Mouse (Mus musculus) kidney, postnatal 4 days (tissue): ENCODE results near the gene Rfc4.
"Not testable (repeated sequence)": the region's sequence is repeated elsewhere in the genome, so short reads cannot be mapped to it uniquely, and the experiment has no call there.

Source experiments
- DNase-seq, 2 experiments: peaks; one replicate each; pipeline ENCODE4 v3.0.0; 2021; ENCODE audit warnings: mixed read lengths in 2 of 2

The Rfc4 gene

DNA sequence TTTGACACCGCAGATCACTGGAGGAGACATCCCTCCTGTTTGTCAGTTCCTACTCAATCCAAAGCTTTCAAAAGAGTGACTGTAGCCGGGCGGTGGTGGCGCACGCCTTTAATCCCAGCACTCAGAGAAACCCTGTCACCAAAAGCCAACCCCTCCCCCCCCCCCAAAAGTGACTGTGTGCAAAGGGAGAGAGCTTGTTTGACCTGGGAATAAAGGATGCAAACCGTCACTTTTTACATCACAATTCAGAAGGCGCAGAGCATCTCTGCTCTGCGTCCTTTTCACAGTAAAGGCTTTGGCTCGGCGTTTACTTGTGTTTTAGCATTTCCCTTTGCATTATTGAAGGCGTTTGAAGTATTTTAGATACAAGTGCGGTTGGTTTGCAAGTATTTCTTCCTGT is 27.9 kb downstream of the Rfc4 start:
- DNase-seq: no peak

DNA sequence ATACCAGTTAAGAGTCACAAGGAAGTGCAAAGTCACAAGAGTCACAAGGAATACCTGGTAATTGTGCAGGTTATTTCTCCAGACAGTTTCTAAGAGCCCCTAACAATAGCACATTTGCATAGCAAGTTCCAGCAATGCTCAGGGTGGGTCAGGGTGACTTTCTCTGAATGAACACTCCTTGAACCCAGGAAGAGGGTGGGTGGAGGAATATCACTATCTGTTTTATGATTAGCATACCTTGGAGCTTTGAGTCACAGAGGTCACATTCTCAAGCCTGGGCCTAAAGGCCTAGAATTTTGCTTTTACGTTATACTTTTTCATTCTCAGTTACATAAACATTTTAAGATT is 29.5 kb downstream of the Rfc4 start:
- not testable (repeated sequence) for DNase-seq

- DNase-seq: not testable (repeated sequence)
These were observed 30.0 kb downstream of the Rfc4 start for GRCm38 (mm10) chr16:23097290-23098104.

GRCm38 (mm10) chr16:23096886-23097285 is 30.7 kb downstream of the Rfc4 start:
- not testable (repeated sequence) for DNase-seq

DNA sequence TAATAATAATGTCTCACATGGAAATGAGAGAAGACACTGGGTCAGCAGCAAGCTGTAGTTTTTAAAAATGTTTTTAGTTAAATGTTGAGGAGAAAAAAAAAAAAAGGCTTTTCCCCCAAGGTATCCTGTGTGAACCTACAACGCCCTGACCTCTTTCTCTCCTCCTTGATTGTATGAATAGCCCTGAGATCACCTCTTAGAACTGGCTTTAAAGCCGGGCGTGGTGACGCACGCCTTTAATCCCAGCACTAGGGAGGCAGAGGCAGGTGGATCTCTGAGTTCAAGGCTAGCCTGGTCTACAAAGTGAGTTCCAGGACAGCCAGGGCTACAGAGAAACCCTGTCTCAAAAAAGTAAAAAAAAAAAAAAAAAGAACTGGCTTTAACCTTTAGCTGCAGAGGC is 32.0 kb downstream of the Rfc4 start:
- DNase-seq: not testable (repeated sequence)

DNA sequence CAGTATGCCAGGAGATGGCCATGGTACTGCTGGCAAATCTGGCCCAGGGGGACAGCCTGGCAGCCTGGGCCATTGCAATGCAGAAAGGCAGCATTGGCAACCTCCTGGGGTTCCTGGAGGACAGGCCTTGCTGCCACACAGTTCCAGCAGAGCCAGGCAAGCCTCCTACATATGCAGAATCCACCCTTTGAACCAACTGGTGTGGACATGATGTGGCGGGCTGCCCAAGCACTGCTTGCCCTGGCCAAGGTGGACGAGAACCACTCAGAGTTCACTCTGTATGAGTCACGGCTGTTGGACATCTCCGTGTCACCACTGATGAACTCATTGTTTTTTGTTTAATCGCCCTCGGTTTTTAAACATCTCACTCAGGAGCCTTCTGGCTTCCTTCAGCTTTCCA is 33.4 kb downstream of the Rfc4 start:
- no peak for DNase-seq

GRCm38 (mm10) chr16:23093321-23093953 is 34.1 kb downstream of the Rfc4 start:
- no peak for DNase-seq

DNA sequence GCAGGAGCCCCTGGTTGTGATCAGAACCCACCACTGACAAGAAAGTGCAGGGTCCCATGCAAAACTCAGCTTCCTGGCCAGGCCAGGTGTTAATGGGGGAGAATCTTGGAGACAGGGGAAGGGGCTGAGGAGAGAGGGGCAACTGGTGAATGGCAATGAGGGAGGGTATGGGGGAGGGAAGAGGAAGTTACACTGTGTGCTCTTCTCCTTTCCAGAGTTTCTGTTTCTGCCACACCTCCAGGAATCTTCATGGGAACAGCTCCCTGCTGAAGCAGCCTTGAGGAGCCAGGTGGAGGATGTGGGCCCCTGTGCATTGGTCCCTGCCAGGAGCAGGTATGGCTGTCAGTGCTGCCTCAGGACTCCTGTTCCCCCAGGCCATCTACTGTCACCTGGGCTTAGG is 36.2 kb downstream of the Rfc4 start:
- not testable (repeated sequence) for DNase-seq

GRCm38 (mm10) chr16:23088491-23088890 is 39.0 kb downstream of the Rfc4 start:
- not testable (repeated sequence) for DNase-seq

DNA sequence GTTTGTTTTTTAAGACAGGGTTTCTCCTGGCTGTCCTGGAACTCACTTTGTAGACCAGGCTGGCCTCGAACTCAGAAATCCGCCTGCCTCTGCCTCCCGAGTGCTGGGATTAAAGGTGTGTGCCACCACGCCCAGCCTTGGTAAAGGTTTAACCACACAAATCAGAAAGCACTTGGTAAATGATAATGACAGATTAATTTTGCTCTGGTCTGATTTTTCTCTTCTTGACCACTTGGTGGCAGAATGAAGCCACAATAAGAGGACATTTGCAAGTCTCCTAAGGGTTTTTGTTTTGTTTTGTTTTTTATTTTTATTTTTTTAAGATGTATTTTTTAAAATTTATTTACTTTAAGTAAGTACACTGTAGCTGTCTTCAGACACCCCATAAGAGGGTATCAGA is 39.8 kb downstream of the Rfc4 start:
- DNase-seq: not testable (repeated sequence)

DNA sequence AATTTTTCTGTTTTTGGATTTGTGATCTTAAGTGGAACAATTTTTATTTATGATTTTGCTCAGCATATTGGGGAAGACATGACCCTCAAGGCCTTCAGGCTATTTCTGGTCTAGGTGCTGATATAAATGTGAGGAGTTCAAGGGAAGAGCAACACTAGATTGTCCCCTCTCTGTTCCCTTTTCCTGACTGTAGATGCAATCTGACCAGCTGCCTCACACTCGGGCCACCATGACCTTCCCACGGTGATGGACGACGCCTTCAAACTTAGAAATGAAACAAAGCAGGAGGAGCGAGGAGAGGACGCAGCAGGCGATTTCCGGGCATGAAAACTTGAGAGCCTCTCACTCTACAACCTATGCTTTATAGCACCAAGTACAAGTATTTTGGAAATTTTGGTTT is 40.4 kb downstream of the Rfc4 start:
- not testable (repeated sequence) for DNase-seq

DNA sequence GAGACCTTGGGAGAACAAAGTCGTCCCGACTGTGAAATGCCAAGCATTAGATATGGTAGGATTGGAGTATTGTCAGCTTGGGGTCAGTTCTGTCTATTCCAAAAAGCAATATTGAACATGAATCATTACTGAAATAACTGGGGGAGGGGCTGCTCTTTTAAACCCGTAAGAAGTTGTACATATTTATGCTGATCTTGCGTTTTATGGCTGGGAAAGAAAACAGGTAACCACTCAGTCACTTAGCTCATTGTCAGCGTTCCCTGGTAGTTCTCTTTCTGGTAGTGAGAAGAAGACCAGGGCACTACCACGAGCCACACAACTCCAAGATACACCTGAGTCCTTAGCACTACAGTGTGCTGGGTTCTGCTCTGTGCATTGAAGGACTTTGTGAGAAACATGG is 50.0 kb downstream of the Rfc4 start:
- not testable (repeated sequence) for DNase-seq
